Mouse (Mus musculus) embryonic facial prominence, embryonic 11.5 days (tissue): ENCODE measurements at regions not wholly inside any gene's neighbourhood (a gene's known extent, or its start where the extent isn't known, plus 50 kb on each side); places are given as distances from the start of the nearest gene placed in this dataset.

ENCODE experiments used
- ATAC-seq: fragments of 200-750 bp; cut with Nextera tagmentation; replicated peaks from 2 replicates; pipeline ENCODE4 v1.8.0; 2017; ENCODE audit warnings: low read depth; ENCODE audit not compliant: insufficient number of reproducible peaks, low FRiP score, low TSS enrichment
- DNase-seq: peaks from one replicate; pipeline ENCODE4 v3.0.0-alpha.2; 2015; ENCODE audit warnings: low spot score
- H3K27ac ChIP-seq: fragments of 300-500 bp; sonication (generic); replicated peaks from 2 replicates; pipeline ENCODE4 v1.5.1; 2014; ENCODE audit warnings: mild to moderate bottlenecking, low read depth, low read length, control low read depth
- H3K27me3 ChIP-seq: fragments of 300-500 bp; sonication (generic); 2 replicates; pipeline ENCODE4 v1.6.1; 2014; ENCODE audit warnings: mild to moderate bottlenecking, low read length, moderate library complexity, mixed read lengths; ENCODE audit not compliant: control insufficient read depth, insufficient read depth
- H3K36me3 ChIP-seq: fragments of 300-500 bp; sonication (generic); replicated peaks from 2 replicates; pipeline ENCODE4 v1.6.1; 2014; ENCODE audit warnings: low read depth, mild to moderate bottlenecking, low read length, moderate library complexity, mixed read lengths; ENCODE audit not compliant: control insufficient read depth, insufficient read depth
- H3K4me1 ChIP-seq: fragments of 300-500 bp; sonication (generic); 2 replicates; pipeline ENCODE4 v1.6.1; 2014; ENCODE audit warnings: low read length, mixed read lengths; ENCODE audit not compliant: control insufficient read depth, insufficient read depth
- H3K4me2 ChIP-seq: fragments of 300-500 bp; sonication (generic); 2 replicates; pipeline ENCODE4 v1.6.1; 2014; ENCODE audit warnings: low read depth, mild to moderate bottlenecking, control low read depth, low read length, moderate library complexity
- H3K4me3 ChIP-seq: fragments of 300-500 bp; sonication (generic); 2 replicates; pipeline ENCODE4 v1.5.1; 2014; ENCODE audit warnings: low read depth, low read length, control low read depth
- H3K9ac ChIP-seq: fragments of 300-500 bp; sonication (generic); replicated peaks from 2 replicates; pipeline ENCODE4 v1.6.1; 2014; ENCODE audit warnings: mild to moderate bottlenecking, control low read depth, low read length
- H3K9me3 ChIP-seq: fragments of 300-500 bp; sonication (generic); replicated peaks from 2 replicates; pipeline ENCODE4 v1.6.1; 2016; ENCODE audit warnings: mild to moderate bottlenecking, low read length, inconsistent platforms, mixed read lengths; ENCODE audit not compliant: control insufficient read depth
- WGBS: fragments of 180-500 bp; shearing (Covaris S2); extraction: QIAGEN DNeasy Blood & Tissue Kit; methylation state at CpG from one replicate; pipeline ENCODE4 v1.1.7; 2014; 5-methylcytosine and 5-hydroxymethylcytosine counted together

DNA sequence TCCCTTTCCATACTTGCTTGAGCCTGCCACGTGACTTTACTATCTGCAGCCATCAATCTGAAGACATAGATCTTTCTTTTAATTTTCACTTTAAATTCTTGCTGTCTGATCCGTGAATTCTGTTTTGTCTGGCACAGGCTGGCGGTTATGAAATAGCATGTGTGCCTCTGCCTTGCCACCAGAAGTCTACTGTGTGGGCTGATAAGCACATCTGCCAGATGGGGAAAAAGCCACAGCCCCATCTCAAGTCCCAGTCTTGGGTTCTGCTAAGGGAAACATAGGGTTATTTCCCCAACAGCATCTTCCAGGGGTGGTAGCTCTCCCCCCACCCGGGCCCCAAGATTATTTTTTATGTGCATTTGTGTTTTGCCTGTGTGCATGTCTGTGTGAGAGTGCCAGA, 480.1 kb downstream of the Ajap1 start:
- H3K4me1 ChIP-seq: no peaks in the 10 kb centered on the region
- no peaks in the 10 kb centered on the region for H3K27me3 ChIP-seq
- H3K9ac ChIP-seq: no peak overlapping the region
- ATAC-seq (no peak), DNase-seq (no peak)
- H3K9me3 ChIP-seq: no peaks in the 10 kb centered on the region
- WGBS: 88% methylated on average over 4 of the region's 4 CpGs
- H3K4me2 ChIP-seq: no peak overlapping the region
- H3K27ac ChIP-seq: no peak overlapping the region
- no peaks in the 10 kb centered on the region for H3K36me3 ChIP-seq
- no peak overlapping the region for H3K4me3 ChIP-seq

DNA sequence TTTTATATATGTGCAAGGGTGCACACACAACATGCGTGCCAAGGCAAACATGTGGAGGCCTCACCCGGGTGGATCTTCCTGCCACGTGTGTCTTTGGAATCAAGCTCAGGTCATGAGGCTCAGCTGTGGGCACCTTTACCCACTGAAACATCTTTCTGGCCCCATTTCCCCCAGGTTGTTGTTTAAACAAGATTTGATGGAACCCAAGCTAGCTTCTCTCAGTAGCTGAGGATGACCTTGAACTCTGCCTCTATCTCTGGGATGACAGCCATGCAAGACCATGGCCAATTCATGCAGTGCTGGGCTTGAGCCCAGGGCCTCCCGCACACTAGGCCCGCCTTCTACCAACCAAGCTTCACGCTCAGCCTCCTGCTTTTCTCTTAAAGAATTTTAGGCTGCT, 480.9 kb downstream of the Ajap1 start:
- Histone ChIP-seq H3K4me3 (no peak overlapping the region), H3K9me3 (no peaks in the 10 kb centered on the region)

DNA sequence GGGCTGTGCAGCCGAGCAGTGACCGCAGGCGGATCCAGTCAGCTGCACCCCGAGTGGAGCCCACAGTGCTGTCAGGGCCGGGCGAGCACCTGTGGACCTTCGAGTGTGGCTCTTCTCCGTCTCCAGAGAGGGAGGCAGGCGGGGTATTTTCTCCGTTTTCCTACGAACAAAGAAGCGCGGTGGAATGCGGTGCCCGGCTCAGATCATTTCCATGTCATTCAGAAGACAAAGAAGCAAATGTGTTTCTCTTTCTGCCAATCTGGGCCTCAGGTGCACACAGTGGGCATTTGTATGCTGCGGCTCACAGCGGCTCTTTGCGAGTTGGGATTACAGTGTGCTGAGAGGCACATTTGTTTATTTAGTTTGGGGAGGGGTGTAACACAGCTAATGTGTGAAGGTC, 483.1 kb downstream of the Ajap1 start:
- Histone ChIP-seq H3K4me3 (no peak overlapping the region), H3K4me2 (no peak overlapping the region), H3K36me3 (no peaks in the 10 kb centered on the region), H3K27ac (no peak overlapping the region), H3K4me1 (no peaks in the 10 kb centered on the region), H3K9me3 (no peaks in the 10 kb centered on the region), H3K27me3 (no peaks in the 10 kb centered on the region), H3K9ac (no peak overlapping the region)
- peak; percentile 9 for DNase-seq
- no peak for ATAC-seq
- 50% methylated on average over 18 of the region's 18 CpGs for WGBS

More for the DNA sequence above, 480.9 kb downstream of the Ajap1 start:
- WGBS: 89% methylated on average over 6 of the region's 6 CpGs
- DNase-seq: no peak
- H3K4me2 ChIP-seq: no peak overlapping the region
- ATAC-seq: no peak
- H3K4me1 ChIP-seq: no peaks in the 10 kb centered on the region
- no peak overlapping the region for H3K9ac ChIP-seq
- no peaks in the 10 kb centered on the region for H3K36me3 ChIP-seq
- H3K27ac ChIP-seq: no peak overlapping the region
- no peaks in the 10 kb centered on the region for H3K27me3 ChIP-seq

DNA sequence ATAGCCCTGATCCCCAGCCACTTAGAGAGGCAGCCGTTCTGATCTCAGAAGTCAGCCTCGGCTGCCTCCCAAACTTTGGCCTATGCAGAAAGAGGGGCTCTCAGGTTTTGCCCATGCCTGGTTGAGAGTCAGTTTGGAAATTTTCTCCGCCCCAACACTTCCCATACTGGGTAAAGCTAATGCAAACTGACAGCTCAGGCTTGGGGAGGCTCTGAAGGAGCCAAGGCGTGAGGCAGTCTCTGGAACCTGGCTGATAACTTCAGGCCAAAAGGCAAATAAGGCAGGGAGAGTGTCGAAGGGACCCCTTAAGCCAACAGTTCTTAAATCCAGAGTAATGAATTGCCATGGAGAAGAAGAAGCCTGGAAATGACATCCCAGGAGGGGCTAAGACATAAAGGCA, 485.4 kb downstream of the Ajap1 start:
- DNase-seq: no peak

DNA sequence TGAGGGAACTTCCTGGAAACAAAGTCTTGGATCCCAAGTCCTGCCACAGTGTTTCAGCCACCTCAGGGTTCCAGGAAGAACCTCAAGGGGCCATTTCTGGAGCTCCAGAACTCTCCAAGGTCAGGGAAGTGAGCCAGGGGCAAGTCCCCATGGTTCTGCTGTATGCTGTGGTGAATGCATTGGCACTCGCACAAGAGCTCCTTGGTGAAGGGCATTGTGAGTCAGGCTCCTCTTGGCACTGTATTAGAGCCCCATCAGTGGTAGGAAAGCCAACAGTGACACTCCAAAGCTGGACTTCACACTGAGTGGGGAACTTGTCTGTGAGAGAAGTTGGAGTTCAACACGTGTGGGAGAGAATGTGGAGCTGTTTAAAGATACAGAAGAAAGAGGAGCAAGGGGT, 486.0 kb downstream of the Ajap1 start:
- ATAC-seq: no peak
- no peak overlapping the region for H3K4me3 ChIP-seq
- no peak overlapping the region for H3K27ac ChIP-seq
- H3K36me3 ChIP-seq: no peaks in the 10 kb centered on the region
- H3K9ac ChIP-seq: no peak overlapping the region
- no peaks in the 10 kb centered on the region for H3K27me3 ChIP-seq
- no peak overlapping the region for H3K4me2 ChIP-seq
- 73% methylated on average over 2 of the region's 2 CpGs for WGBS
- no peaks in the 10 kb centered on the region for H3K9me3 ChIP-seq
- no peaks in the 10 kb centered on the region for H3K4me1 ChIP-seq
- DNase-seq: no peak

More for the DNA sequence above, 485.4 kb downstream of the Ajap1 start:
- no peaks in the 10 kb centered on the region for H3K4me1 ChIP-seq
- no peaks in the 10 kb centered on the region for H3K9me3 ChIP-seq
- WGBS: 79% methylated on average over 5 of the region's 5 CpGs
- H3K27me3 ChIP-seq: no peaks in the 10 kb centered on the region
- ATAC-seq: no peak
- no peak overlapping the region for H3K9ac ChIP-seq
- H3K36me3 ChIP-seq: no peaks in the 10 kb centered on the region
- H3K4me2 ChIP-seq: no peak overlapping the region
- H3K4me3 ChIP-seq: no peak overlapping the region
- no peak overlapping the region for H3K27ac ChIP-seq

DNA sequence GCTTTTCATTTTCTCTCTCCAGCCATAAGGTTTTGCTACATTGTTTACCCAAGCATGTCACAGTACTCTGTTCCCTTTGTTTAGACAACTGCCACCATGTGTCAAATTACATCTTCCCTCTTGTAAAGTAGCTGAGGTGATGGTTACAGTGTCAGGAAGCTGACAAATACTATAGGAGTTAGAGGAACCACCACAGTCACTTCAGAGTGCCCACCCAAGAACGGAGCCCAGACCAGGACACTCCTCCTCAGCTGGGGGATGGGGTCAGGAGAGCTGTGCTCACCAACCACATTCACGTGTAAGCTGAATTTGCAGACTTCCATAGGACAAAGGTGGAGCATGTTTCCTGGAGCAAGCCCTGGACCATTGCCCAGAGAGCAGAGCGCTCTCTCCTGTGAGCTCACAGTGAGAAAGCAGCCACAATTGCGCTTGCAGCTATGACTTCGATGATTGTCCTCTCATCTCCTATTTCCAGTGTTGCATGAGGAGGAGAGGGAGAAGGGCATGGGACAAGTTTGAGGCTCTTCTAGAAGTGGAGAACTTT, 487.5 kb downstream of the Ajap1 start:
- ATAC-seq: no peak
- Histone ChIP-seq H3K4me1 (no peaks in the 10 kb centered on the region), H3K9me3 (no peaks in the 10 kb centered on the region), H3K27ac (no peak overlapping the region), H3K4me3 (no peak overlapping the region), H3K4me2 (no peak overlapping the region), H3K36me3 (no peaks in the 10 kb centered on the region), H3K27me3 (no peaks in the 10 kb centered on the region), H3K9ac (no peak overlapping the region)
- no peak for DNase-seq
- 71% methylated on average over 5 of the region's 5 CpGs for WGBS

DNA sequence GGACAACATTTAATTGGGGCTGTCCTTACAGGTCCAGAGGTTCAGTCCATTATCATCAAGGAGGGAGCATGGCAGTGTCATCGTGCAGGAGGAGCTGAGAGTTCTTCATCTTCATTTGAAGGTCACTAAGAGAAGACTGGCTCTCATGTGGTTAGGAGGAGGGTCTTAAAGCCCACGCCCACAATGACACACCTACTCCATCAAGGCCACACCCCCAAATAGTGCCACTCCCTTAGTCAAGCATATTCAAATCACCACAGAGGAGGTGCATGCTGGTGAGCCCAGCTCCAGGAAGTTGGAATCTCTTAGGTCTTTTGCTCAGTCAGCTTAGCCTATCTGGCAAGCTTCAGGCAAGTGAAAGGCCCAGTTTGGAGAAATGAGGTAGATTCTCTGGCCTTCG, 488.4 kb downstream of the Ajap1 start:
- no peaks in the 10 kb centered on the region for H3K27me3 ChIP-seq
- H3K4me2 ChIP-seq: no peak overlapping the region
- no peaks in the 10 kb centered on the region for H3K9me3 ChIP-seq
- no peak overlapping the region for H3K27ac ChIP-seq
- no peak overlapping the region for H3K4me3 ChIP-seq
- H3K36me3 ChIP-seq: no peaks in the 10 kb centered on the region
- ATAC-seq (no peak), DNase-seq (no peak)
- no peak overlapping the region for H3K9ac ChIP-seq
- WGBS: 74% methylated on average over 3 of the region's 3 CpGs
- no peaks in the 10 kb centered on the region for H3K4me1 ChIP-seq

DNA sequence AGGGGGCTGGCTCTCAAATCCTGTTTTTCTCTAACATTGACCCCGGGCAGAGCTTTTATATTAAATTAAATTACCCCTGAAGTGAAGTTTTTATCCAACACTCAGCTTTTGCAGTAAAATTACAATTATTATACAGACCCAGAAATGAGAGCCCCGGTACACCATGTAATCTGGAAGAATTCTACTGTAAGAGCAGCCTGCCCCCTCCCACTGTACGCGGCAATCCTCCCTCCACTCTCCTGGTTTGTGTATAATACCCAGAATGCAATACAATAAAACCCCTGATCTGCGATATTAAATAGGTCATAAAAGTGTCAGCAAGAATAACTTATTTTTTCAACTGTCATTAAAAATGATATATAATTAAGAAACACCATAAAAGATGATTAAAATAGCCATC, 492.3 kb downstream of the Ajap1 start:
- no peaks in the 10 kb centered on the region for H3K9me3 ChIP-seq
- H3K27me3 ChIP-seq: no peaks in the 10 kb centered on the region
- H3K4me3 ChIP-seq: no peak overlapping the region
- no peak overlapping the region for H3K27ac ChIP-seq
- WGBS: 87% methylated on average over 5 of the region's 5 CpGs
- H3K36me3 ChIP-seq: no peaks in the 10 kb centered on the region
- no peak overlapping the region for H3K4me2 ChIP-seq
- no peak overlapping the region for H3K9ac ChIP-seq
- DNase-seq (no peak), ATAC-seq (no peak)
- no peaks in the 10 kb centered on the region for H3K4me1 ChIP-seq
